Mouse (Mus musculus) forebrain, embryonic 13.5 days (tissue): Measurements from ENCODE around the gene Gm1604a. TPM values are rescaled to one million over a fixed set of nuclear protein-coding genes. Genes with fewer than 3 reads are reported as not detected.
"Not testable (repeated sequence)": the region's sequence is repeated elsewhere in the genome, so short reads cannot be mapped to it uniquely, and the experiment has no call there.

Experiments used
- ATAC-seq: fragments of 200-750 bp; cut with Nextera tagmentation; 2 replicates; pipeline ENCODE4 v1.8.0; 2017
- H3K27ac ChIP-seq: fragments of 300-500 bp; sonication (generic); 2 replicates; pipeline ENCODE4 v1.5.1; 2015; ENCODE audit warnings: inconsistent platforms, mild to moderate bottlenecking, moderate library complexity
- H3K27me3 ChIP-seq: fragments of 300-500 bp; sonication (generic); 2 replicates; pipeline ENCODE4 v1.6.1; 2015; ENCODE audit warnings: mild to moderate bottlenecking, inconsistent platforms
- H3K36me3 ChIP-seq: fragments of 300-500 bp; sonication (generic); 2 replicates; pipeline ENCODE4 v1.6.1; 2015; ENCODE audit warnings: mild to moderate bottlenecking, inconsistent platforms; ENCODE audit not compliant: poor library complexity, severe bottlenecking
- H3K4me1 ChIP-seq: fragments of 300-500 bp; sonication (generic); 2 replicates; pipeline ENCODE4 v1.6.1; 2015; ENCODE audit warnings: inconsistent platforms
- H3K4me2 ChIP-seq: fragments of 300-500 bp; sonication (generic); 2 replicates; pipeline ENCODE4 v1.6.1; 2015; ENCODE audit warnings: inconsistent platforms, mild to moderate bottlenecking, moderate library complexity
- H3K4me3 ChIP-seq: fragments of 300-500 bp; sonication (generic); 2 replicates; pipeline ENCODE4 v1.5.1; 2015; ENCODE audit warnings: mild to moderate bottlenecking, inconsistent platforms
- H3K9ac ChIP-seq: fragments of 300-500 bp; sonication (generic); 2 replicates; pipeline ENCODE4 v1.6.1; 2015; ENCODE audit warnings: mild to moderate bottlenecking, inconsistent platforms
- H3K9me3 ChIP-seq: fragments of 300-500 bp; sonication (generic); replicated peaks from 2 replicates; pipeline ENCODE4 v1.6.1; 2016; ENCODE audit warnings: inconsistent platforms
- WGBS: fragments of 180-500 bp; shearing (Covaris S2); methylation state at CpG from one replicate; pipeline ENCODE4 v1.1.7; 2015; 5-methylcytosine and 5-hydroxymethylcytosine counted together
- polyA plus RNA-seq: library from polyadenylated mRNA; unstranded; fragments of >200 nt; fragmentation: Nextera tagmentation; extraction: Ambion mirVana; gene quantifications from 2 replicates; pipeline ENCODE4 v1.2.1, GENCODE M21; 2015

The Gm1604a gene
- 0.26 and 0.47 TPM in 2 replicates for polyA plus RNA-seq

GRCm38 (mm10) chr17:7025257-7025656 is at the start of gene Gm1604a:
Gene Gm1604a (plus strand): TSS chr17:7025568.
- not testable (repeated sequence) for H3K27ac ChIP-seq, H3K9me3 ChIP-seq, H3K4me1 ChIP-seq, H3K36me3 ChIP-seq, H3K9ac ChIP-seq, H3K4me3 ChIP-seq, H3K27me3 ChIP-seq
- peak within 1 kb of the TSS; percentile 29; the same call in 1 of the 2 replicates for H3K4me2 ChIP-seq
- 0% methylated on average over 7 of the region's 14 CpGs for WGBS
- peak; percentile 91 for ATAC-seq

GRCm38 (mm10) chr17:6978287-6979248 is 46.8 kb upstream of the Gm1604a start, which contains the start of gene Gm49721:
Gene Gm49721 (plus strand): TSS chr17:6978904.
- H3K36me3 ChIP-seq, result not testable (repeated sequence)
- WGBS, result 2% methylated on average over 36 of the region's 68 CpGs

GRCm38 (mm10) chr17:6979380-6979779 is 46.0 kb upstream of the Gm1604a start:
- not testable (repeated sequence) for H3K9me3 ChIP-seq, H3K4me1 ChIP-seq, H3K36me3 ChIP-seq, H3K27ac ChIP-seq, ATAC-seq, H3K27me3 ChIP-seq
- WGBS, result 20% methylated on average over 5 of the region's 5 CpGs
- Histone ChIP-seq H3K4me3 (peak overlapping the region; percentile 51), H3K4me2 (peak overlapping the region; percentile 60), H3K9ac (peak overlapping the region; percentile 70; the same call in 1 of the 2 replicates)

More at GRCm38 (mm10) chr17:6978287-6979248, 46.8 kb upstream of the Gm1604a start, which contains the start of gene Gm49721:
- peak within 1 kb of the TSS; percentile 51 for H3K4me3 ChIP-seq
- not testable (repeated sequence) for H3K4me1 ChIP-seq, H3K27ac ChIP-seq, H3K27me3 ChIP-seq, H3K9me3 ChIP-seq
- H3K9ac ChIP-seq, result peak within 1 kb of the TSS; percentile 70
- H3K4me2 ChIP-seq, result peak within 1 kb of the TSS; percentile 60
- ATAC-seq, result peak; percentile 99

- ATAC-seq, H3K9me3 ChIP-seq: not testable (repeated sequence)
These were observed 45.2 kb upstream of the Gm1604a start for GRCm38 (mm10) chr17:6980144-6980543.

GRCm38 (mm10) chr17:6986118-6986517 is 39.2 kb upstream of the Gm1604a start:
- 97% methylated on average over 1 of the region's 1 CpGs for WGBS
- not testable (repeated sequence) for H3K36me3 ChIP-seq, H3K9me3 ChIP-seq, H3K9ac ChIP-seq, H3K4me3 ChIP-seq, H3K4me1 ChIP-seq, H3K27me3 ChIP-seq, H3K4me2 ChIP-seq, H3K27ac ChIP-seq, ATAC-seq

More at GRCm38 (mm10) chr17:6980144-6980543, 45.2 kb upstream of the Gm1604a start:
- H3K27me3 ChIP-seq, H3K4me3 ChIP-seq, H3K36me3 ChIP-seq, H3K27ac ChIP-seq, H3K9ac ChIP-seq, H3K4me1 ChIP-seq, H3K4me2 ChIP-seq: not testable (repeated sequence)
- 94% methylated on average over 5 of the region's 8 CpGs for WGBS

- WGBS, result no CpG with 5 or more reads among the region's 6 CpGs
- ATAC-seq, H3K4me3 ChIP-seq: not testable (repeated sequence)
These were observed 29.9 kb upstream of the Gm1604a start for GRCm38 (mm10) chr17:6995504-6995903.

GRCm38 (mm10) chr17:6996826-6997225 is 28.5 kb upstream of the Gm1604a start:
- not testable (repeated sequence) for H3K36me3 ChIP-seq, H3K9ac ChIP-seq, H3K4me3 ChIP-seq, H3K4me2 ChIP-seq, H3K4me1 ChIP-seq, H3K27me3 ChIP-seq, H3K27ac ChIP-seq, ATAC-seq, H3K9me3 ChIP-seq
- 84% methylated on average over 8 of the region's 8 CpGs for WGBS

More at GRCm38 (mm10) chr17:6995504-6995903, 29.9 kb upstream of the Gm1604a start:
- not testable (repeated sequence) for H3K9me3 ChIP-seq, H3K36me3 ChIP-seq, H3K27me3 ChIP-seq, H3K4me1 ChIP-seq, H3K9ac ChIP-seq, H3K4me2 ChIP-seq, H3K27ac ChIP-seq

GRCm38 (mm10) chr17:6997778-6998490 is 27.4 kb upstream of the Gm1604a start:
- H3K27me3 ChIP-seq, H3K4me2 ChIP-seq, ATAC-seq, H3K9ac ChIP-seq, H3K36me3 ChIP-seq, H3K27ac ChIP-seq, H3K4me1 ChIP-seq, H3K4me3 ChIP-seq, H3K9me3 ChIP-seq: not testable (repeated sequence)
- 78% methylated on average over 1 of the region's 7 CpGs for WGBS

- not testable (repeated sequence) for H3K4me3 ChIP-seq, H3K27me3 ChIP-seq, H3K9me3 ChIP-seq, ATAC-seq, H3K9ac ChIP-seq, H3K4me2 ChIP-seq, H3K36me3 ChIP-seq, H3K27ac ChIP-seq, H3K4me1 ChIP-seq
- WGBS, result 87% methylated on average over 8 of the region's 12 CpGs
These were observed 23.4 kb upstream of the Gm1604a start for GRCm38 (mm10) chr17:7001790-7002585.

- ATAC-seq, H3K4me3 ChIP-seq, H3K36me3 ChIP-seq, H3K9ac ChIP-seq, H3K27ac ChIP-seq, H3K4me1 ChIP-seq, H3K4me2 ChIP-seq, H3K27me3 ChIP-seq, H3K9me3 ChIP-seq: not testable (repeated sequence)
- WGBS, result no CpG with 5 or more reads among the region's 3 CpGs
These were observed 22.0 kb upstream of the Gm1604a start for GRCm38 (mm10) chr17:7003392-7003791.

GRCm38 (mm10) chr17:7005646-7006045 is 19.7 kb upstream of the Gm1604a start:
- 23% methylated on average over 3 of the region's 4 CpGs for WGBS

More at GRCm38 (mm10) chr17:7005646-7006045, 19.7 kb upstream of the Gm1604a start:
- H3K4me1 ChIP-seq, H3K4me2 ChIP-seq, ATAC-seq, H3K27ac ChIP-seq, H3K27me3 ChIP-seq, H3K36me3 ChIP-seq, H3K9me3 ChIP-seq, H3K4me3 ChIP-seq, H3K9ac ChIP-seq: not testable (repeated sequence)
